Mouse (Mus musculus) heart, postnatal 0 days (tissue): ENCODE measurements at regions not wholly inside any gene's neighbourhood (a gene's known extent, or its start where the extent isn't known, plus 50 kb on each side); places are given as distances from the start of the nearest gene placed in this dataset.

ENCODE experiments used
- CTCF ChIP-seq: IDR thresholded peaks from 2 replicates; pipeline ENCODE4 v1.5.1; 2016; ENCODE audit warnings: antibody characterized with exemption, control low read depth, low read depth
- EP300 ChIP-seq: IDR thresholded peaks from 2 replicates; pipeline ENCODE4 v1.6.1; 2016; ENCODE audit warnings: antibody characterized with exemption, low read depth

- TF ChIP-seq CTCF (no peak), EP300 (no peak)
Observed at GRCm38 (mm10) chr3:34740110-34740509, 89.9 kb downstream of the Sox2 start.
